Mouse (Mus musculus): Measurements from ENCODE around the gene Msi2. TPM values are rescaled to one million over a fixed set of nuclear protein-coding genes. Genes with fewer than 3 reads are reported as not detected.

Msi2 gene
- polyA plus RNA-seq, 1 experiment from 2014 or later: 40.1 TPM

DNA sequence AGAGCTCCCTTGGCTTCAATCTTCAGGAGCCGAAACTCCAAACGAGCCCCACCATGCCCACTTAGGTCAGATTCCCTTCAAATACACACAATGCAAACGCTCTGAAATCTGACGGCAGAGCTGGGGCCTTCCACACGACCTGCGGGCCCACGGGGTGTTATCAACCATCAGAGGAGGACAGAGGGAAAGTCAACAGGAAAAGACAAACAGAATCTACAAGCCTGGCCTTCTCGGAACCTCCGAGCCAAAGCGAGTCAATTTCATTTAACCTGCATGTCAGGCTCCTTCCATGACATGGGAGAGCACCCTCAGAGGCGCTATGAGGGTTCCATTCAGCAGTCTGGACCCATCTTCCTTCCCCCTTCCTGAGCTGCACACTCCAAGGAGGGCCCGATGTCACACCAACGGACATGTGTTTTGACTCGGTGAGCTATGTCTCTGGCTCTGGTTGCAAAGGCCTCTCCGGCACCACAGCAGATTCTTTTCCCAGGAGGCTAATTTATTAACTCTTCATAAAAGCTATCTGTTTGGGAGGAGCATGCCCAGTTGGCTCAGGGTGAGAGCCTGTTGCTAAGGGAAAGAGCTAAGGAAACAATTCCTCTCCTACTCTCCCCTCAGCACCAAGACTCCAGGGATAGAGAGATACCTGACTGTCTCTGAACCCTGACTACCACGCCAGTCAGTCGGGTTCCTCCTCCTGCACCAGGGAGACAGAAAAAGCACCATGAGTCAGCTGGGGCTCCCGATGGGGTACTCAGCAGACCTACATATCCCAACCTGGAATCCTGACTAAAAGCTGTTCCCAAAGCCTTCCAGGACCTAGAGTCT, 42.6 kb downstream of the Msi2 start:
- Histone ChIP-seq H3K9ac (ENCODE audit: low read depth, low read length) (no peak overlapping the region), H3K36me3 (ENCODE audit: control insufficient read depth, insufficient read depth, low read length) (peaks cover 13% of the 10 kb centered on the region; the same call in 1 of the 2 replicates), H3K27ac (ENCODE audit: low read depth, low read length) (no peak overlapping the region), H3K9me3 (ENCODE audit: control insufficient read depth, low read length) (no peaks in the 10 kb centered on the region), H3K4me1 (replicated peaks; ENCODE audit: control insufficient read depth, insufficient read depth, low read length) (no peaks in the 10 kb centered on the region), H3K4me3 (ENCODE audit: low read depth, low read length) (no peak overlapping the region), H3K4me2 (replicated peaks; ENCODE audit: low read depth, low read length) (no peak overlapping the region), H3K27me3 (ENCODE audit: control insufficient read depth, insufficient read depth, low read length) (no peaks in the 10 kb centered on the region)
- DNase-seq (ENCODE audit: low spot score) (no peak), ATAC-seq (ENCODE audit: low FRiP score) (no peak)
- WGBS: 87% methylated on average over 18 of the region's 18 CpGs

DNA sequence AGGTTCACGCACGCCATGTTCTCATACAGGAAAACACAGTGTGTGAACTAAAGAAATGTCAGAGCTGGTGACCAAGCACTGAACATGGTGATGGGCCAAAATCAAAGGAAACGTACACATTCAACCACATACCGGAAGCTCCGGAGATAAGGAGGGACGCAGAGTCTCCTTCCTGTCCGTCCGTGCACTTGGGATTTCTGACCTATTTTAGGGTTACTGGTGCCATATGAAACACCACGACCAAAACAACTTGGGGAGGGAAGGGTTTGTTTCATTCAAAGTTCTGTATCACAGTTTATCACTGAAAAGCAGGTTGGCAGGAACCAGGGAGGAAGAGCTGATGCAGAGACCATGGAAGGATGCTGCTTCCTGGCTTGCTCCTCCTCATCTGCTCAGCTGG, 44.2 kb downstream of the Msi2 start:
- H3K36me3 ChIP-seq (ENCODE audit: control insufficient read depth, insufficient read depth, low read length): peaks cover 15% of the 10 kb centered on the region

DNA sequence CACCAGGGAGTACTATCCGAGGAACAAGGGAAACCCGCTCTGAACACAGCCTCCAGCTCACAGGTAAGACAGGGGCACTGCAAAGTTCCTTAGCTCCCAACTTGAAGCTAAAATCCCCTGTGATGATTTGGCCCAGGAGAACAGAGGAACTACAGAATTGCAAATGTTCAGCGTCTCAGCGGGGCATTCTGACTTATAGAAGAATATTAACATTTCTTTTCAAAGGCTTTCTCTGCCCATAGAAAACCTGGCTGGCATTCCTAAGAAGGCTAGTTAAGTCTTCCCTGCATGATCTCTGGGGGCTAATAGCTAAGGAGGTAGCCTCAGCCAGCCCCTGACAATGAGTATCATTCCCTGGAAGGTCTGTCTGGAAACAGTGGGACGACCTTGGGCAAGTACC, 47.4 kb downstream of the Msi2 start:
- WGBS: 74% methylated on average over 5 of the region's 5 CpGs
- no peak for DNase-seq (ENCODE audit: low spot score)
- H3K27ac ChIP-seq (ENCODE audit: low read depth, low read length): no peak overlapping the region
- no peaks in the 10 kb centered on the region for H3K27me3 ChIP-seq (ENCODE audit: control insufficient read depth, insufficient read depth, low read length)
- no peak for ATAC-seq (ENCODE audit: low FRiP score)
- no peak overlapping the region for H3K4me3 ChIP-seq (ENCODE audit: low read depth, low read length)
- H3K9me3 ChIP-seq (ENCODE audit: control insufficient read depth, low read length): no peaks in the 10 kb centered on the region
- peaks cover 15% of the 10 kb centered on the region for H3K36me3 ChIP-seq (ENCODE audit: control insufficient read depth, insufficient read depth, low read length)
- H3K9ac ChIP-seq (ENCODE audit: low read depth, low read length): no peak overlapping the region
- no peak overlapping the region for H3K4me2 ChIP-seq (replicated peaks; ENCODE audit: low read depth, low read length)
- H3K4me1 ChIP-seq (replicated peaks; ENCODE audit: control insufficient read depth, insufficient read depth, low read length): no peaks in the 10 kb centered on the region

More for the DNA sequence above, 44.2 kb downstream of the Msi2 start:
- Histone ChIP-seq H3K27ac (ENCODE audit: low read depth, low read length) (no peak overlapping the region), H3K4me1 (replicated peaks; ENCODE audit: control insufficient read depth, insufficient read depth, low read length) (no peaks in the 10 kb centered on the region), H3K9ac (ENCODE audit: low read depth, low read length) (no peak overlapping the region), H3K27me3 (ENCODE audit: control insufficient read depth, insufficient read depth, low read length) (no peaks in the 10 kb centered on the region), H3K9me3 (ENCODE audit: control insufficient read depth, low read length) (no peaks in the 10 kb centered on the region), H3K4me3 (ENCODE audit: low read depth, low read length) (no peak overlapping the region), H3K4me2 (replicated peaks; ENCODE audit: low read depth, low read length) (no peak overlapping the region)
- ATAC-seq (ENCODE audit: low FRiP score): no peak
- 97% methylated on average over 9 of the region's 9 CpGs for WGBS
- no peak for DNase-seq (ENCODE audit: low spot score)

DNA sequence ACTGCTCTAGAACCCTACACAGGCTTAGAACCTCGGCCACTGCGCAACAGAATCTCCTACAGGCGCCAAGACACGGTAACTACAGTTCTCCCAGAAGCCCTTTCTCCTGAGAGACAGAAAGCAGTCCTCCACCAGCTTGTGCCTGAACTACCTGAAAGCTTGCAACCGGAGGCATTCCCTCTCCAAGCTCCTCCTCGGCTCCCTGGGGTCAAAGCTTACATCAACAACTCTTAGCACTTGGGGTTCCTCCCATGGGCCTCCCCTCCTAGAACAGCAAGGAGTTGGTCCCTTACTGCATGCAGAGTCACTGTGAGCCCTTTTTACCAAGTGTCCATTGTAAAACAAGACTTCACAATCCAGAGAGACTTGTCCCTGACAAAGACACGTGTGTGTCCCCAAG, 49.2 kb downstream of the Msi2 start:
- 89% methylated on average over 7 of the region's 7 CpGs for WGBS
- H3K4me2 ChIP-seq (replicated peaks; ENCODE audit: low read depth, low read length): no peak overlapping the region
- peaks cover 16% of the 10 kb centered on the region for H3K36me3 ChIP-seq (ENCODE audit: control insufficient read depth, insufficient read depth, low read length)
- no peaks in the 10 kb centered on the region for H3K27me3 ChIP-seq (ENCODE audit: control insufficient read depth, insufficient read depth, low read length)
- DNase-seq (ENCODE audit: low spot score): no peak
- no peak overlapping the region for H3K4me3 ChIP-seq (ENCODE audit: low read depth, low read length)
- H3K27ac ChIP-seq (ENCODE audit: low read depth, low read length): no peak overlapping the region
- ATAC-seq (ENCODE audit: low FRiP score): no peak
- no peaks in the 10 kb centered on the region for H3K9me3 ChIP-seq (ENCODE audit: control insufficient read depth, low read length)
- no peaks in the 10 kb centered on the region for H3K4me1 ChIP-seq (replicated peaks; ENCODE audit: control insufficient read depth, insufficient read depth, low read length)
- H3K9ac ChIP-seq (ENCODE audit: low read depth, low read length): no peak overlapping the region

DNA sequence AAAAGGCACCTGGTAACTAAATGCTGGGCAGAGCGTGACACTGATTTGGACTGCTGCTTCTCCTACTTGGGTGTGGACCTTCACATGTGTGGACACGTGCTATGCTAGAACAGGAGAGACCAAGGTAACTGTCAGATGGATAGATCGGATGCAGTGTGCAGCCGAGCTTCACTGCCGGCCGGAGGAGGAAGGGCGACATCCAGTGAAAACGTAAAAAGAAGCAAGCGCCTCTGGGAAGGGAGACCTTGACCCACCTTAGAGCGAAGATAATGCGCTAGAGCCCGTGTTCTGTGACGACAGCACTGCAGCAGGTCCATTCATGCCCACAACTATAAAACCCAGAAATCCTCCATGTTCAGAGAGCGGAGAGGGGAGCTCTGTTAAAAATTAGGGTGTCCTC, 50.0 kb downstream of the Msi2 start:
- no peak overlapping the region for H3K4me3 ChIP-seq (ENCODE audit: low read depth, low read length)
- WGBS: 92% methylated on average over 14 of the region's 14 CpGs
- H3K27ac ChIP-seq (ENCODE audit: low read depth, low read length): no peak overlapping the region
- no peak overlapping the region for H3K4me2 ChIP-seq (replicated peaks; ENCODE audit: low read depth, low read length)
- no peak overlapping the region for H3K9ac ChIP-seq (ENCODE audit: low read depth, low read length)
- H3K9me3 ChIP-seq (ENCODE audit: control insufficient read depth, low read length): no peaks in the 10 kb centered on the region
- ATAC-seq (ENCODE audit: low FRiP score): no peak
- H3K27me3 ChIP-seq (ENCODE audit: control insufficient read depth, insufficient read depth, low read length): no peaks in the 10 kb centered on the region
- DNase-seq (ENCODE audit: low spot score): no peak
- peaks cover 19% of the 10 kb centered on the region for H3K36me3 ChIP-seq (ENCODE audit: control insufficient read depth, insufficient read depth, low read length)
- no peaks in the 10 kb centered on the region for H3K4me1 ChIP-seq (replicated peaks; ENCODE audit: control insufficient read depth, insufficient read depth, low read length)

DNA sequence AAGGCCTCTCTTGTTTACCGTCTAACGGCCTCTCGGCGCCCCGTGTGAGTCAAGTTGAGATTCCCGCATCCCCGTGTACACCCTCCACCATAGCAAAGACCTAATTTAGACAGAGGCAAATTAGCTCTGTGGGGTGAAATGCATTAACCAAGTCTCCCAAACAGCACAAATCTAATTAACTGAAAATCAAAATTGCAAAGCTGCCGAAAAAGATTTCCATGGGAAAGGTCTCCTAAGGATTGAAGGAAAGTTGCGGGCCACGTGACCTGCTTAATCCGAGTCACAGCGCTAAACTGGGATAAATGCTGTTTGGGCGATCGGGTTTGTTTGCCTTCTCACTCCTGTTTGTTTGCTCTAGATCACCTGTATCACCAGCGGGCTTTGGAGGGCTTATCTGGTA, 52.5 kb downstream of the Msi2 start:
- Histone ChIP-seq H3K4me1 (replicated peaks; ENCODE audit: control insufficient read depth, insufficient read depth, low read length) (no peaks in the 10 kb centered on the region), H3K4me2 (replicated peaks; ENCODE audit: low read depth, low read length) (no peak overlapping the region), H3K4me3 (ENCODE audit: low read depth, low read length) (no peak overlapping the region), H3K27me3 (ENCODE audit: control insufficient read depth, insufficient read depth, low read length) (no peaks in the 10 kb centered on the region), H3K27ac (ENCODE audit: low read depth, low read length) (no peak overlapping the region), H3K9me3 (ENCODE audit: control insufficient read depth, low read length) (no peaks in the 10 kb centered on the region), H3K9ac (ENCODE audit: low read depth, low read length) (no peak overlapping the region), H3K36me3 (ENCODE audit: control insufficient read depth, insufficient read depth, low read length) (peaks cover 11% of the 10 kb centered on the region)
- no peak for DNase-seq (ENCODE audit: low spot score)
- no peak for ATAC-seq (ENCODE audit: low FRiP score)
- 91% methylated on average over 15 of the region's 15 CpGs for WGBS

DNA sequence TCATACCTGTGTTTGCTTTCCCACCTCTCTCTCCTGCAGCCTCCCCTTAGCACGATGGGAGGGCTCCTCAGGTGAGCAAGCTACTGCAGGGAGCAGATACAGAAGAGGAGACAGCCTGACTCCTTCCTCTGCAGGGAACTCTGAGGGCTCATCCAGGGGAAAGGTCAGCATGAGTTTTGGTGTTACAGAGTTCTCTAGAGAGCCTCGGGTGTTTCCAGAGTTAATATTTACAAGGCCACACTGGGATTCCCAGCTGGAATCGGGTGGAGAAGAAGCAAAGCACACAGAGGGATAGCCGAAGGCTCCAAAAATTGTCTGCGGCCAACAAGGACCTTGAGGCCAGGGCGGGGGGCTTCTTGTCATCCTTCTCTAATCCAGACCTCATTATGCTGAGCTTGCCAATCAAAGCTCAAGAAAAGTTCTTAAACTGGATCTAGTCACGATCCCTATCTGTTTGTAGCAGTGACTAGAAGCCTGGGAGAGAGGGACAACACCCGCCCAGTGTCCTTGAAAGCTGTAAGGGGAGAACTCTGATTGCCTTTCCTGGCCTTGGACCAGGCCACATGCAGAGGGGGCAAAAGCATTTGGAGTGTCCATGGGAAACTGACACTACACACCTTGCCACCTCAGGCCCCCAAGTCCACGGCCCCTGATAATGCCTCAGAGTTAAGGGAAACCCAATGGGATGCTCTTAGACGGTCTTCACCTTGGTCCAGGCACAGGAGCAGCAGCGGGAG, 56.7 kb downstream of the Msi2 start:
- no peak overlapping the region for H3K4me2 ChIP-seq (replicated peaks; ENCODE audit: low read depth, low read length)
- no peak for ATAC-seq (ENCODE audit: low FRiP score)
- peaks cover 9% of the 10 kb centered on the region; the same call in 1 of the 2 replicates for H3K36me3 ChIP-seq (ENCODE audit: control insufficient read depth, insufficient read depth, low read length)
- DNase-seq (ENCODE audit: low spot score): no peak
- H3K27ac ChIP-seq (ENCODE audit: low read depth, low read length): no peak overlapping the region
- H3K9ac ChIP-seq (ENCODE audit: low read depth, low read length): no peak overlapping the region
- no peaks in the 10 kb centered on the region for H3K27me3 ChIP-seq (ENCODE audit: control insufficient read depth, insufficient read depth, low read length)
- H3K4me1 ChIP-seq (replicated peaks; ENCODE audit: control insufficient read depth, insufficient read depth, low read length): no peaks in the 10 kb centered on the region
- H3K4me3 ChIP-seq (ENCODE audit: low read depth, low read length): no peak overlapping the region
- 86% methylated on average over 11 of the region's 11 CpGs for WGBS
- H3K9me3 ChIP-seq (ENCODE audit: control insufficient read depth, low read length): no peaks in the 10 kb centered on the region

DNA sequence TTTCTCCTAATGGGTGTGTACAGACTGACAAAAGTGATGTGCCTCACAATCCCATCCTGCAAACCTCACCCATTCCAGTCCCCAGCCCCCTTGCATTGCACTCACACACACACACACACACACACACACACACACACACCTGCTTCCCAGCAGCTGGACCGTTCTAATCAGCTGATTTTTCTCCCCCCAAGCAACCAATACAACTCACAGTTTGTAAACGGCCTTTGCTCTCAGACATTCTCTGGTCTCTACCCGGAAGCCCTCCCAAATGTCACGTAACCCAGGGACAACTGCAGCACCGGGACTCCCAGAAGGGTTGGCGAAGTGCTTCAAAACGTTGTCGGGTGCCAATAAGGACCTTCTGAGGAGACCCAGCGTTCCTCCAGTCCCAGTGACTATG, 57.9 kb downstream of the Msi2 start:
- Histone ChIP-seq H3K36me3 (ENCODE audit: control insufficient read depth, insufficient read depth, low read length) (peaks cover 9% of the 10 kb centered on the region; the same call in 1 of the 2 replicates), H3K27ac (ENCODE audit: low read depth, low read length) (no peak overlapping the region), H3K9me3 (ENCODE audit: control insufficient read depth, low read length) (no peaks in the 10 kb centered on the region), H3K4me3 (ENCODE audit: low read depth, low read length) (no peak overlapping the region), H3K27me3 (ENCODE audit: control insufficient read depth, insufficient read depth, low read length) (no peaks in the 10 kb centered on the region), H3K4me1 (replicated peaks; ENCODE audit: control insufficient read depth, insufficient read depth, low read length) (no peaks in the 10 kb centered on the region), H3K4me2 (replicated peaks; ENCODE audit: low read depth, low read length) (no peak overlapping the region), H3K9ac (ENCODE audit: low read depth, low read length) (no peak overlapping the region)
- no peak for DNase-seq (ENCODE audit: low spot score)
- 90% methylated on average over 9 of the region's 9 CpGs for WGBS
- no peak for ATAC-seq (ENCODE audit: low FRiP score)

DNA sequence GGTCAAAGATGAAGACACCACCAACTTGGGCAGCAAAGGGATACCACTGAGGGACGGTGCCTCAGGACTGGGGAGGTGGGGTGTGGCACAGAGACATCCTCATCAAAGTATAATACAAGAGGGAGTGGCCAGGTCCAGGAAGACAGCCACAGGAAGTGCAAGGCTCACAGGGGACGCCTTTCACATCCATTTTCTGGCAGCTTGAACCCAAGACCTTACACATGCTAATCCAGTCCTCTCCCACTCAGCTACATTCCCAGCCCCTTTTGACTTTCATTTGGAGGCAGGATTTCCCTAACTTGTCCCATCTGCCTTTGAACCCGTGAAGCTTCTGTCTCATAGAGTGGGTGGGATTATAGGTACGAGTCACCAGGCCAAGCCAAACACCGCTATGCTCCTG, 59.4 kb downstream of the Msi2 start:
- peaks cover 5% of the 10 kb centered on the region; the same call in 1 of the 2 replicates for H3K36me3 ChIP-seq (ENCODE audit: control insufficient read depth, insufficient read depth, low read length)
- H3K27me3 ChIP-seq (ENCODE audit: control insufficient read depth, insufficient read depth, low read length): no peaks in the 10 kb centered on the region
- no peaks in the 10 kb centered on the region for H3K9me3 ChIP-seq (ENCODE audit: control insufficient read depth, low read length)
- no peak overlapping the region for H3K4me3 ChIP-seq (ENCODE audit: low read depth, low read length)
- ATAC-seq (ENCODE audit: low FRiP score): no peak
- no peak for DNase-seq (ENCODE audit: low spot score)
- no peak overlapping the region for H3K4me2 ChIP-seq (replicated peaks; ENCODE audit: low read depth, low read length)
- no peak overlapping the region for H3K9ac ChIP-seq (ENCODE audit: low read depth, low read length)
- no peak overlapping the region for H3K27ac ChIP-seq (ENCODE audit: low read depth, low read length)
- H3K4me1 ChIP-seq (replicated peaks; ENCODE audit: control insufficient read depth, insufficient read depth, low read length): no peaks in the 10 kb centered on the region
- 90% methylated on average over 5 of the region's 5 CpGs for WGBS

Data from hindbrain, embryonic 11.5 days (tissue).